Mouse (Mus musculus): ENCODE measurements around the gene Trim47.

- no peak for TF ChIP-seq CTCF (IDR thresholded peaks at IDR 0.05; ENCODE audit: low read depth, low read length)
- no peak for TF ChIP-seq POLR2A (IDR thresholded peaks at IDR 0.05; ENCODE audit: extremely low read depth, insufficient read depth, low read length)
Measured at GRCm38 (mm10) chr11:116161312-116161711, 34.3 kb upstream of the Trim47 start.
